Mouse (Mus musculus) limb, embryonic 15.5 days (tissue): ENCODE measurements around the gene Sorbs2. TPM values are rescaled to one million over a fixed set of nuclear protein-coding genes. Genes with fewer than 3 reads are reported as not detected.

Experiments used
- ATAC-seq: fragments of 200-750 bp; cut with Nextera tagmentation; 2 replicates; pipeline ENCODE4 v1.8.0; 2017; ENCODE audit warnings: low read depth, moderate TSS enrichment; ENCODE audit not compliant: insufficient number of reproducible peaks, low FRiP score, low TSS enrichment
- H3K27ac ChIP-seq: fragments of 300-500 bp; sonication (generic); 2 replicates; pipeline ENCODE4 v1.5.1; 2015; ENCODE audit warnings: moderate library complexity, mild to moderate bottlenecking, inconsistent platforms
- H3K27me3 ChIP-seq: fragments of 300-500 bp; sonication (generic); 2 replicates; pipeline ENCODE4 v1.6.1; 2015; ENCODE audit warnings: inconsistent platforms
- H3K36me3 ChIP-seq: fragments of 300-500 bp; sonication (generic); 2 replicates; pipeline ENCODE4 v1.6.1; 2015; ENCODE audit warnings: inconsistent platforms
- H3K4me1 ChIP-seq: fragments of 300-500 bp; sonication (generic); 2 replicates; pipeline ENCODE4 v1.6.1; 2015; ENCODE audit warnings: inconsistent platforms
- H3K4me2 ChIP-seq: fragments of 300-500 bp; sonication (generic); 2 replicates; pipeline ENCODE4 v1.6.1; 2015; ENCODE audit warnings: mild to moderate bottlenecking, inconsistent platforms
- H3K4me3 ChIP-seq: fragments of 300-500 bp; sonication (generic); 2 replicates; pipeline ENCODE4 v1.5.1; 2015; ENCODE audit warnings: mild to moderate bottlenecking, inconsistent platforms
- H3K9ac ChIP-seq: fragments of 300-500 bp; sonication (generic); 2 replicates; pipeline ENCODE4 v1.6.1; 2015; ENCODE audit warnings: inconsistent platforms
- H3K9me3 ChIP-seq: fragments of 300-500 bp; sonication (generic); 2 replicates; pipeline ENCODE4 v1.6.1; 2016; ENCODE audit warnings: inconsistent platforms
- WGBS: fragments of 180-500 bp; shearing (Covaris S2); methylation state at CpG from one replicate; pipeline ENCODE4 v1.1.7; 2015; 5-methylcytosine and 5-hydroxymethylcytosine counted together
- polyA plus RNA-seq: library from polyadenylated mRNA; unstranded; fragments of >200 nt; fragmentation: Nextera tagmentation; extraction: Ambion mirVana; gene quantifications from 2 replicates; pipeline ENCODE4 v1.2.1, GENCODE M21; 2015

Gene Sorbs2
- polyA plus RNA-seq, 1 experiment from 2014 or later, result 40.6 TPM

- no peak overlapping the region for H3K4me3 ChIP-seq
- 87% methylated on average over 5 of the region's 5 CpGs for WGBS
- H3K9me3 ChIP-seq, result no peaks in the 10 kb centered on the region
- H3K4me1 ChIP-seq, result no peaks in the 10 kb centered on the region
- no peak for ATAC-seq
- no peak overlapping the region for H3K27ac ChIP-seq
- H3K36me3 ChIP-seq, result no peaks in the 10 kb centered on the region
- H3K4me2 ChIP-seq, result no peak overlapping the region
- no peaks in the 10 kb centered on the region for H3K27me3 ChIP-seq
- H3K9ac ChIP-seq, result no peak overlapping the region
Measured at GRCm38 (mm10) chr8:45700100-45700499, 192.5 kb downstream of the Sorbs2 start.

GRCm38 (mm10) chr8:45703700-45704101 lies 196.1 kb downstream of the Sorbs2 start:
- 61% methylated on average over 4 of the region's 4 CpGs for WGBS
- no peak for ATAC-seq
- H3K4me2 ChIP-seq, result no peak overlapping the region
- no peaks in the 10 kb centered on the region; the same call in 1 of the 2 replicates for H3K36me3 ChIP-seq
- H3K27ac ChIP-seq, result no peak overlapping the region
- no peak overlapping the region for H3K9ac ChIP-seq
- H3K4me1 ChIP-seq, result no peaks in the 10 kb centered on the region
- H3K9me3 ChIP-seq, result no peaks in the 10 kb centered on the region
- H3K4me3 ChIP-seq, result no peak overlapping the region
- H3K27me3 ChIP-seq, result no peaks in the 10 kb centered on the region

GRCm38 (mm10) chr8:45709098-45709497 lies 201.5 kb downstream of the Sorbs2 start:
- no peak for ATAC-seq
- H3K9me3 ChIP-seq, result no peaks in the 10 kb centered on the region
- 76% methylated on average over 4 of the region's 4 CpGs for WGBS
- no peaks in the 10 kb centered on the region for H3K27me3 ChIP-seq
- H3K4me3 ChIP-seq, result no peak overlapping the region
- H3K4me2 ChIP-seq, result no peak overlapping the region
- H3K27ac ChIP-seq, result no peak overlapping the region
- no peaks in the 10 kb centered on the region; the same call in 1 of the 2 replicates for H3K36me3 ChIP-seq
- H3K9ac ChIP-seq, result no peak overlapping the region
- H3K4me1 ChIP-seq, result no peaks in the 10 kb centered on the region

- no peaks in the 10 kb centered on the region for H3K4me1 ChIP-seq
- ATAC-seq, result no peak
- H3K9me3 ChIP-seq, result no peaks in the 10 kb centered on the region
- WGBS, result 57% methylated on average over 4 of the region's 4 CpGs
- H3K4me3 ChIP-seq, result no peak overlapping the region
- no peaks in the 10 kb centered on the region; the same call in 1 of the 2 replicates for H3K36me3 ChIP-seq
- H3K27me3 ChIP-seq, result no peaks in the 10 kb centered on the region
- no peak overlapping the region for H3K9ac ChIP-seq
- H3K27ac ChIP-seq, result no peak overlapping the region
- H3K4me2 ChIP-seq, result no peak overlapping the region
Measured at GRCm38 (mm10) chr8:45709734-45710133, 202.1 kb downstream of the Sorbs2 start.

- H3K9me3 ChIP-seq, result no peaks in the 10 kb centered on the region
- H3K9ac ChIP-seq, result no peak overlapping the region
- ATAC-seq, result no peak
- H3K4me1 ChIP-seq, result no peaks in the 10 kb centered on the region
- no peak overlapping the region for H3K4me2 ChIP-seq
- 88% methylated on average over 6 of the region's 6 CpGs for WGBS
- no peak overlapping the region for H3K27ac ChIP-seq
- H3K36me3 ChIP-seq, result no peaks in the 10 kb centered on the region
- H3K4me3 ChIP-seq, result no peak overlapping the region
- no peaks in the 10 kb centered on the region for H3K27me3 ChIP-seq
Measured at GRCm38 (mm10) chr8:45712610-45713009, 205.0 kb downstream of the Sorbs2 start.

- H3K9ac ChIP-seq, result no peak overlapping the region
- H3K9me3 ChIP-seq, result no peaks in the 10 kb centered on the region
- H3K27ac ChIP-seq, result no peak overlapping the region
- no peaks in the 10 kb centered on the region for H3K27me3 ChIP-seq
- no peaks in the 10 kb centered on the region for H3K4me1 ChIP-seq
- no peaks in the 10 kb centered on the region for H3K36me3 ChIP-seq
- H3K4me2 ChIP-seq, result no peak overlapping the region
- 18% methylated on average over 3 of the region's 3 CpGs for WGBS
- no peak overlapping the region for H3K4me3 ChIP-seq
- no peak for ATAC-seq
Measured at GRCm38 (mm10) chr8:45714806-45715205, 207.2 kb downstream of the Sorbs2 start.

- Histone ChIP-seq H3K27me3 (no peaks in the 10 kb centered on the region), H3K9ac (no peak overlapping the region), H3K36me3 (no peaks in the 10 kb centered on the region), H3K4me1 (no peaks in the 10 kb centered on the region), H3K4me3 (no peak overlapping the region), H3K9me3 (no peaks in the 10 kb centered on the region), H3K27ac (no peak overlapping the region), H3K4me2 (no peak overlapping the region)
- no peak for ATAC-seq
- 66% methylated on average over 13 of the region's 13 CpGs for WGBS
Measured at GRCm38 (mm10) chr8:45715330-45716027, 207.9 kb downstream of the Sorbs2 start.

GRCm38 (mm10) chr8:45719776-45720175 lies 212.2 kb downstream of the Sorbs2 start:
- Histone ChIP-seq H3K9ac (no peak overlapping the region), H3K9me3 (no peaks in the 10 kb centered on the region), H3K36me3 (no peaks in the 10 kb centered on the region), H3K27ac (no peak overlapping the region), H3K4me1 (no peaks in the 10 kb centered on the region), H3K4me3 (no peak overlapping the region), H3K4me2 (no peak overlapping the region), H3K27me3 (no peaks in the 10 kb centered on the region)
- WGBS, result 53% methylated on average over 8 of the region's 8 CpGs
- ATAC-seq, result no peak

- Histone ChIP-seq H3K27me3 (no peaks in the 10 kb centered on the region), H3K4me3 (no peak overlapping the region), H3K36me3 (no peaks in the 10 kb centered on the region), H3K4me1 (no peaks in the 10 kb centered on the region), H3K27ac (no peak overlapping the region), H3K9me3 (no peaks in the 10 kb centered on the region), H3K9ac (no peak overlapping the region), H3K4me2 (no peak overlapping the region)
- ATAC-seq, result no peak
- 63% methylated on average over 3 of the region's 3 CpGs for WGBS
Measured at GRCm38 (mm10) chr8:45724204-45724603, 216.6 kb downstream of the Sorbs2 start.

- no peaks in the 10 kb centered on the region for H3K36me3 ChIP-seq
- H3K4me2 ChIP-seq, result no peak overlapping the region
- no peak for ATAC-seq
- 42% methylated on average over 5 of the region's 5 CpGs for WGBS
- no peak overlapping the region for H3K4me3 ChIP-seq
- no peaks in the 10 kb centered on the region for H3K9me3 ChIP-seq
- no peaks in the 10 kb centered on the region for H3K27me3 ChIP-seq
- H3K4me1 ChIP-seq, result no peaks in the 10 kb centered on the region
- no peak overlapping the region for H3K27ac ChIP-seq
- no peak overlapping the region for H3K9ac ChIP-seq
Measured at GRCm38 (mm10) chr8:45725321-45725720, 217.7 kb downstream of the Sorbs2 start.

GRCm38 (mm10) chr8:45729850-45730382 lies 222.3 kb downstream of the Sorbs2 start:
- no peaks in the 10 kb centered on the region for H3K9me3 ChIP-seq
- H3K27me3 ChIP-seq, result no peaks in the 10 kb centered on the region
- H3K27ac ChIP-seq, result no peak overlapping the region
- 28% methylated on average over 7 of the region's 7 CpGs for WGBS
- no peaks in the 10 kb centered on the region; the same call in 1 of the 2 replicates for H3K4me1 ChIP-seq
- H3K4me3 ChIP-seq, result no peak overlapping the region
- no peaks in the 10 kb centered on the region for H3K36me3 ChIP-seq
- no peak overlapping the region for H3K4me2 ChIP-seq
- no peak overlapping the region for H3K9ac ChIP-seq
- ATAC-seq, result no peak

- no peaks in the 10 kb centered on the region for H3K9me3 ChIP-seq
- no peak overlapping the region for H3K27ac ChIP-seq
- no peak overlapping the region for H3K4me2 ChIP-seq
- no peak overlapping the region for H3K9ac ChIP-seq
- H3K4me1 ChIP-seq, result no peaks in the 10 kb centered on the region; the same call in 1 of the 2 replicates
- 73% methylated on average over 5 of the region's 5 CpGs for WGBS
- H3K4me3 ChIP-seq, result no peak overlapping the region
- ATAC-seq, result no peak
- no peaks in the 10 kb centered on the region for H3K27me3 ChIP-seq
- no peaks in the 10 kb centered on the region for H3K36me3 ChIP-seq
Measured at GRCm38 (mm10) chr8:45730795-45731194, 223.2 kb downstream of the Sorbs2 start.
